Mouse (Mus musculus): ENCODE results near the gene Tbx6.

Gene Tbx6

DNA sequence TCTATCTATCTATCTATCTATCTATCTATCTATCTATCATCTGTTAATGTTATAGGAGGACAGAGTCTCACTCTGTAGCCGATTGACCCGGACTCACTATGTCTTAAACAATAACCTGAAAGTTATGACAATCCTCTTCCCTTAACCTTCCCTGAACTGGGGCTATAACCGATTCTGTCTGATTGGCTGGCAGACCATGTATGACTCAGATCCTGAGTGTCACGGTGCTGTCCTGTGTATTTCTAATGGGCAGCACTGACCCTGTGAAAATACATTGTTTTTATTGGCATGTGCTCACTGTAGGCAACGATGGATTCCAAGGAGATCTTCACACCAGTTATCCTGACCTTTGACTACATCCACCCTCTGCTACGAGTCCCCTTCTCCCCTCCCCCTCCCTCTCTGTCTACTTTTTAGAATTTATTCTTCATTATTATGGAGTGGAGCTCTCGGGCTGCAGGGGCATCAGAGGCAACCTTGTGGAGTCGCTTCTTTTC lies 34.5 kb downstream of the Tbx6 start:
- no peak for DNase-seq (ENCODE audit: low spot score in 2 of 2)

DNA sequence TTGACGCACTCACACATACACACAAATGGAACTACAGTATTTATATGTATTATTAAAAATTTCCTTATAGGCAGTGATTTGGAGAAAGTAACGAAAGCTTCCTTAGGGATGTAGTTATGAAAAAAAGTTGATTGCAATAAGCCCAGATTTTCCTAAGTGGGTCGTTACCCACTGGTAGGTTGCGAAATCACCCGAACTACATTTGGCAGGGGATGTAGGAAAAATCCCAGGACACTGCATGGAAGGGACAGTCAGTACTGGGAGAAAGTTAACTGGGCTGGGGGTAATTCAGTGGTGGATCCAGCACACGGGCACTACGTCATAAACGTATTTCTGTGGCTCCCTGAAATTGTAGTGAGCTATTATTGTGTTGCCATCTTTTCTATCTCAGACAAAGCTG lies 35.2 kb downstream of the Tbx6 start:
- DNase-seq (ENCODE audit: low spot score in 2 of 2), result no peak

DNA sequence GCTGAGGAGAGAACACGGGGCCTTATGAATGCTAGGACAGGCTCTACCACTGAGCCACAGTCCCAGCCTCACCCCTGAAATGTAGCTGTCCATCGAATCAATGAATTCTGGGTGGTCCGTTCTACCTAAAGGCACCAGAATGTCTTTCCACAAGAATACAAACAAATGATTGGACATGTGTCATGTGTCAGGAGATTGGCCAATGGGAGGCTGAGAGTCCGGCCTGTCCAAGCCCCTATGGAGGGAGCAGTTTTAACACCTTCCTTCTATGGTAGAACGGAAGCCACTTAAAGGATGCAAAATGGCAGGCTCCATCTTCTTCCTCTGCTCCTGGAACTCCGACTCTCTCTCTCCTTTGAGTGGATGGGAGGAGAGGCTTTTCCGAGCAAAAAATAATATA lies 36.3 kb downstream of the Tbx6 start:
- DNase-seq (ENCODE audit: low spot score in 2 of 2), result no peak

DNA sequence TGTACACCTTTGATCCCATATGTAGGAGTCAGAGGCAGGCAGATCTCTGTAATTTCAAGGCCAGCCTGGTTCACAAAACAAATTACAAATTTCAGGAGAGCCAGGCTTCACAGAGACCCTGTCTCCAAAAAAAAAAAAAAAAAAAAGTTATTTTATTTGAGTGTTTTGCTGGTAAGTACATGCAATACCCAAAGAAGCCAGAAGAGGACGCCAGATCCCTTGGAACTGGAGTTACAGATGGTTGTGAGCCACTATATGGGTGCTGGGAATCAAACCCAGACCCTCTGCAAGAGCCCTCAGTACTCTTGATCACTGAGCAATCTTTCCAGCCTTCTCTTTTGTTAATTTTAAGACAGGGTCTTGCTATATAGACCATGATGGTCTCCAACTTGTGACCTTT lies 37.5 kb downstream of the Tbx6 start:
- DNase-seq (ENCODE audit: low spot score in 2 of 2), result no peak

DNA sequence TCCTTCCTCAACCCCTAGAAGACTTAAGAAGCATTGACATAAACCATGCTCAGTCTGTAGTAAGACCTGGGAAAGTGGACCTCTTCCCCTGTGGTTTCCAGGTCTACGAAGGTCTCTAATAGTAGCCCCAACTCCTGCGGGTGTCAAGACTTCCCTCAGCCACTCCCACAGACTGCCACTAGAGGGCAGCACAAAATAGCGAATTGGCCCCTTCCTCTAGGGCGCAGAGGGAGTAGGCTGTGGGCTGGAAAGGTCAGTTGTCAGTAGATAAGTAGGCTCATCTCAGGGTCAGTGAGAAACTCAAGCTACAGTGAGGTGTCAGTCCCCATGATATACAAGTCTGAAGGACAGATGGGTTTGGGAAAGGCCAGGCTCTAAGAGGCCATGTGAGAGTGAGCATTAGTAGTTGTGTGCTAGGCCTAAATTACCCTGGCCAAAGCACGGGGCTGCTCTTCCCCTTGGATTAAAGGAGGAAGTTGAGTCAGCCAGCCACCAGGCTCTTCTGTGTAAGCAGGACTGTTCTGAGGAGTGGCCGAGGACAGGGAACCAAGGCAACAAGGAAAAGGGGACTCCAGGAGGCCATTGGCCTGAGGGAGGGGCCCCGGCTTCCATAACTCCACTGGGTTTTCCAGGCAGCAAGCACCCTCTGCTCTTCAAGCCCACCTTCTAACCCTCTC lies 40.7 kb downstream of the Tbx6 start:
- peak; percentile 67 to 72 for DNase-seq (ENCODE audit: low spot score in 2 of 2)

DNA sequence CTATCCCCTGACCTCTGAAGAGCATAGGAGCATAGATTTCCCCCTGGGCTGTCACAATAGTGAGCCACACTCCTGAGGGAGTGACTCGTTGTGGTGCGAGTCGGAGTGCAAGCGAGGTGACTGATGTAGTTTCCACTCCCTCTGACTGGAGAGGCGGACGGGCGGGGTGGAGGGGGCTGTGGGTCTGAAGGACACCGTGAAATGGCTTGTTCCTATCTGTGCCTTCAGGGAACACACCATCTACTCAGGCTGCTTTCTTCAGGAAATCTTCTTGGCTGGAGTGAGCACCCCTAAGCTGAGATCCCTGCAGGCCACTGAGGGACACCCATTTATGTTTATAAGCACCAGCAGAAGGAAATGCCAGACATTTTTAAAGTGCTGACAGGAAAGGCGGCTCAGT lies 41.5 kb downstream of the Tbx6 start:
- no peak for DNase-seq (ENCODE audit: low spot score in 2 of 2)

DNA sequence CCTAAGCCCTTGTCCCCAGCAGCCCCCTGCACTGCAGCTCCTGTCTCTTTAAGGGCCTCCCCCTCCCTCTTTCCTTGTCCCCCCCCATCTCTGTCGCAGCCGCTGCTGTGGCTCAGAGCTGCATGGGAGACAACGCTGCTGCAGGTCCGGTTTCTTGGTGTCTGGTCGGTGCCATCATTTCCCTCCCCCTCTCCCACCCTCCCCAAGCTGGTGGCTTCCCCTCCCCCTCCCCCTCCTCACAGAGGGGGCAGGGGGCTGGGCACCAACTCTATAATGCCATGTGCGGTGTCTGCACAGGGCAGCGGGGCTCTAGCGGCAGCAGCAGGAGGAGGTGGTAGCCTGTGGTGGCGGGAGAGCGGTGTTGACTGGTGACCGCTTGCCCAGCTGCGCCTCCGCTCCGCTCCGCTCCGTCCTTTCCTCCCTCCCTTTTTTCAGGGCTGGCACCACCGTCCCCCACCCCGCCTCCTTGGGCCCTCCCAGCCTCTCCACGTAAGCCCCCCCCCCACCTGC lies 42.0 kb downstream of the Tbx6 start:
- no peak for DNase-seq (ENCODE audit: low spot score in 2 of 2)

DNA sequence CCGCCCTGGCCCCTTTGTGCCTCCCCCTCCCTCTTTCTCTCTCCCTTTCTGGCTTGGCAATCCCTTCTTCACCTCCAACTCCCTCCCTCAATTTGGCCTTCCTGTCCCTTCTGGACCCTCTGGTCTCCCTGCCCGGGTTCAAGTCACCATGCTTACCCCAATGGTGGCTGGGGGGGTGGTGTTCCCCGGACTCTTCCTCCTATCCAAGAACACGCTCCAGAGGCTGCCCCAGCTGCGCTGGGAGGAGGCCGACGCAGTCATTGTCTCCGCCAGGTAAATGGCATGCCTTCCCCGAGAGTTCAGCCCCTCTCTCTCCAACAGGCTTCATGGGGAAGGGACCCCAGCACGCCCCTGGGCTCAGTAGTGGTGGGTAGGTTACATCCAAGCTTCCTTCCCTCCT lies 42.7 kb downstream of the Tbx6 start:
- DNase-seq (ENCODE audit: low spot score in 2 of 2), result no peak

DNA sequence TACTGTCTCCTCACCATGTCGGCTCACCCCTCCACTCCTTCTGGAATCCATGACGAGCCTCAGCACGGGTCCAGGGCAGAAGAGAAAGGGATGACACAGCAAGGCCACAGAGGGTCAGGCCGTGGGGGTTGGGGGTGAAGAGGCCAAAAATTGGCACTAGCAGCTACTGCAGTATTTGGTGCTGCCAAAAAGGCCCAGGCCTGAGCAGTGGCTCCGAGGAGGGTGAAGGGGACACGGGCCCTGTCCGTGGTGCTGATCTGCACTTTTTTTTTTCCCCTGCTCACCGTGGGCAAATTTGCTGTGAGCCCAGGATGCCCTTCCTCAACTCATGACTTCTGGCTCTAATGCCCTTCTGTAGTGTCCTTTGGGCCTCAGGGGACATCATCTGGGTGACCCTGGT lies 44.1 kb downstream of the Tbx6 start:
- DNase-seq (ENCODE audit: low spot score in 2 of 2), result no peak

DNA sequence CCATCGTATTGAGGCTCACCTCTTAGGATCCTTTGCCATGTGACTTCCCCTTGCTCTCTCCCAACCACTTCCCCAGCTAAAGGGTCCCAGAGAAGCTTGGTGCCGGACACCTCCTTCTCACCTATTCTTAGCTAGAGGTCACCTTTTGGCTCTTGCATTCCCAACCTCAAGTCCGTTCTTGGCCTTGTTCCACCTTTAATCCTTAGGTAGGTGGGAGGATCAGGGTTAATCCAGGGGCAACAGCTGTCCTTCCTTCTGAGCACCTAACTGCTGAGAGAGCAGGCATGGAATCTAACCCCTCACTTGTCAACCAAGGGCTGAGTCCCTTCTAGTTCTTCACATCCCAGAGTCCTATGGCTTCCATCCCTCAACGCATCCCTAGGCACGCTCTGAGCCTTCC lies 44.7 kb downstream of the Tbx6 start:
- no peak for DNase-seq (ENCODE audit: low spot score in 2 of 2)

DNA sequence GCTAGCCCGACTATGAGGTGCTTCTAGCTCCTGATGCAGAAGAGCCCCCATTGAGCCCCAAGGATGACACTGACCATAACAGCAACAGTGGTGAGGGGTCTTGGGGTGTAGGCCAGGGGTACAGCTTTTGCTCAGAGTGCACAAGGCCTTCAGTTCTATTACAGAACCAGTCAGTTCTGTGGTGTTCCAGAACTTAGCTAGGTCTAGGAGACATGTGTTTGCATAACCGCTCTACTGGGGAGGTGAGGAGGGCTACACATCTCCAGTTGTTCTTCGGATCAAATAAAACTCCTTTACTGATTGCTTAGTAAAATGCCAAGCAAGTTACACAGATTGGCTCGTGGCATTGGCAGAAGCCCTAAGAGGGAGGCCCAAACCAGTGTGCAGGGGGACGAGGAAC lies 50.3 kb downstream of the Tbx6 start, which contains the start of gene 4930451I11Rik:
TSS of gene 4930451I11Rik (minus strand) at position 101 of the 400 bp plus-strand sequence.
- no peak for DNase-seq (ENCODE audit: low spot score in 2 of 2)

DNA sequence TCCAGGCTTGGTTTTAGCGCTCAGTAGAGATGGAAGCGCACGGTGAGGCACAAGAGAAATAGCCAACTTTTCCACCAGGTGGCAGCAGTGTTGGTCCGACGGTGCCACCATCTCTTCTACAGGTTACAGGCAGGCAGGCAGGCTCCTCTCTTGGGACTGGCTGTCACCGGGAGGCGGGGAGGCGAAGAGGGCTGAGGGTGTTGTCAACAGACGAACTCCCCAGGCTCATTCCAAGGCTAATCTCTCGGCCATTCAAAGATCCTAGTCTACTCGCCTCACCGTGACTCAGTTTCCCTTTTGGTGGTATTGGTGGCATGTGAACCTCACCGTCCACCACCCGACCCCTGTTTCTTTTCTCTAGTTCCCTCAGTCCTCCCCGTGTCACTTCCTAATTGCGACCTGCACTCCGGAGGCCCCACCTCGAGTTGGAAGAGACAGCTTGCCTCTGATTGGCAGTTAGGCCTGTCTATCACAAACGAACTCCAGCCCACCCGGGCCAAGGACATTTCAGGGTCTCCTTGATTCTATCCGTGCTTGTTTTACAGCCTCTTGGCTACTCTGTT lies 50.8 kb downstream of the Tbx6 start:
- DNase-seq (ENCODE audit: low spot score in 2 of 2), result peak; percentile 70 to 75

DNA sequence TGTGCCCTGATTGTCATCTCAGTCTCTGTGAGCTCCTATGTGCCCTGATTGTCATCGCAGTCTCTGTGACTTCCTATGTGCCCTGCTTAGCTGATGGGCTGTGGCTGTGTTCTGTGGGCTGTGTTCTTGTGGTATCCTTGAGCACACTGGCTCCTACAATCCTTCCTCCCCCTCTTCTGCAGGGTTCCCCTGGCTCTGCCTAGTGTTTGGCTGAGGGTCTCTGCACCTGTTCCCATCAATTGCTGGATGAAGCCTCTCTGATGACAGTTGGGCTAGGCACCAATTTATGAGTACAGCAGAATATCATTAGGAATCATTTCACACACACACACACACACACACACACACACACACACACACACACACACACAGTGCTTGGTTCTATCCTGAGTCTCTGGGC lies 52.0 kb downstream of the Tbx6 start:
- DNase-seq (ENCODE audit: low spot score in 2 of 2), result no peak
